Mouse (Mus musculus): ENCODE results near the gene Bmp3.

Bmp3 gene

GRCm38 (mm10) chr5:98918716-98919115, 64.5 kb downstream of the Bmp3 start:
- no peak for DNase-seq

DNA sequence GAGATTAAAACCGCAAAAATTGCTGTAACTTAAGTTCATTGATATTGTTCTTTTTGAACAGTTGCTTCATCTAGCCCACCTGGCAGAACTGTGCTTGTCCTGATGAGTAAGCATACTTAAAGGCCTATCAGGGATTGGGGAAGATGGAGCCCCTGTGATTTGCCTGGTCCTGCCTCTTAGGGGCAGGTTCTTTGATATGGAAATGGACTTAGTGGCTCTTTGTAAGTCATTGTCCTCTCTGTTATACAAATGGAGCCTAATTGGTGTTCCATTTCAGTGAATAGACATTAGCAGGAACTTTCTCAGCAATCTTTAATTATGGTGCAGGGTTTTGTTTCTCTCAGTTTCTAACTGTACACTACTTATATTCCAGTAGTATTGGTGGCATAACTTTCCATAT, 67.4 kb downstream of the Bmp3 start:
- no peak for DNase-seq

DNA sequence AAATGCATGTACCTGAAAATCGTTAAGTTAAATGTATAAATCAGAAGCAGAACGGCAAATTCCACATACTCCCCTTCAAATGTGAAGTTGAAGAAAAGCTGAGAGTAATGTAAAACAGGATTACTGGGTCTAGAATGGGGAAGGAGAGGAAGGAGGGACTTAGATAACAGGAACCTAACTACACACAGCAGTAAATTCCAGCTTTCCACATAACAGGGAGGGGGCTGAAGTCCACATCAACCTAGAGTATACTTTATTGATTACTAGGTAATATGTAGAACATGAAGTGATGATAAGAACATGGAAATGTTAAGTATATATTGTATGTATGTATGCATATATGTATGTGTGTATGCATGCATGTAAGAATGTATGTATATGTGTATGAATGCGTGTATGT, 68.7 kb downstream of the Bmp3 start:
- DNase-seq = no peak
